ENCODE assay signal across 24 mouse cellular contexts in genomic region chr2:91206254-91206775, GRCm38 (mm10). TPM values are rescaled to one million over a fixed set of nuclear protein-coding genes. Genes with fewer than 3 reads are reported as not detected.
DNase-seq lines count a peak whose midpoint lies in the region; ATAC-seq and TF ChIP-seq lines count a peak whose summit lies in the region.
"Had no signal": no experiment of that assay in that cellular context is flagged by ENCODE, and none has a peak within 500 bp of the region (broad histone marks: within the 10 kb centered on the region; RNA-seq: fewer than 3 reads in every experiment).

No protein-coding gene starts in this region.

- peaks cover 64% of the 10 kb centered on the region for H3K36me3 ChIP-seq in heart, embryonic 10.5 days
- H3K36me3 ChIP-seq in liver, embryonic 13.5 days, result peaks cover 59% of the 10 kb centered on the region
- H3K36me3 ChIP-seq in macrophage (ENCODE audit: inconsistent target), result peaks cover 37% of the 10 kb centered on the region
- peaks cover 67% of the 10 kb centered on the region for H3K36me3 ChIP-seq in forebrain, embryonic 13.5 days (ENCODE audit: poor library complexity, severe bottlenecking)

- DNase-seq in heart, adult 18-20 months, result peak; percentile 33 to 53
- no peak for DNase-seq in heart, embryonic 10.5 days (ENCODE audit: low spot score)
- no peak for DNase-seq in liver, embryonic 13.5 days
- DNase-seq in liver, result no peak
- DNase-seq in left cerebral cortex, adult 18-20 months (ENCODE audit: low spot score in 2 of 2), result no peak
- DNase-seq: adrenal gland, postnatal 14 days; cerebellum, adult 11-12 months; cerebellum, postnatal 10 days; kidney, adult 18-20 months; kidney, postnatal 4 days; lung, postnatal 36 days; spleen, adult 18-20 months; thymus, postnatal 36 days had no signal

- peaks cover 51% of the 10 kb centered on the region for H3K79me2 ChIP-seq in macrophage (ENCODE audit: inconsistent target)

- H3K4me3 ChIP-seq in heart, embryonic 10.5 days, result no peak overlapping the region
- H3K4me3 ChIP-seq in liver, embryonic 13.5 days (replicated peaks), result no peak overlapping the region
- peak overlapping the region; percentile 58 for H3K4me3 ChIP-seq in bone marrow macrophage, adult 2 months (ENCODE audit: insufficient read depth, low read length)
- H3K4me3 ChIP-seq in macrophage (ENCODE audit: inconsistent target), result peak overlapping the region; percentile 10; the same call in 1 of the 2 replicates
- no peak overlapping the region for H3K4me3 ChIP-seq in forebrain, embryonic 13.5 days
- H3K4me3 ChIP-seq: embryonic facial prominence, embryonic 10.5 days; heart, embryonic 13.5 days; hindbrain, embryonic 13.5 days; lung, embryonic 15.5 days; neural tube, embryonic 15.5 days had no signal

- H3K4me2 ChIP-seq in liver, embryonic 13.5 days, result no peak overlapping the region
- no peak overlapping the region for H3K4me2 ChIP-seq in forebrain, embryonic 13.5 days
- H3K4me2 ChIP-seq: heart, embryonic 13.5 days; hindbrain, embryonic 13.5 days; lung, embryonic 15.5 days; neural tube, embryonic 15.5 days had no signal

- no peak overlapping the region for H3K9ac ChIP-seq in liver, embryonic 13.5 days
- no peak overlapping the region for H3K9ac ChIP-seq in forebrain, embryonic 13.5 days
- H3K9ac ChIP-seq: heart, embryonic 13.5 days; hindbrain, embryonic 13.5 days; lung, embryonic 15.5 days; neural tube, embryonic 15.5 days had no signal

- H3K9me3 ChIP-seq in heart, embryonic 10.5 days, result no peaks in the 10 kb centered on the region
- H3K9me3 ChIP-seq in liver, embryonic 13.5 days (replicated peaks), result no peaks in the 10 kb centered on the region
- no peaks in the 10 kb centered on the region for H3K9me3 ChIP-seq in forebrain, embryonic 13.5 days (replicated peaks)
- H3K9me3 ChIP-seq: embryonic facial prominence, embryonic 10.5 days; heart, embryonic 13.5 days; hindbrain, embryonic 13.5 days; lung, embryonic 15.5 days; neural tube, embryonic 15.5 days had no signal

- no peak for TF ChIP-seq POLR2A in bone marrow macrophage, adult 2 months (IDR thresholded peaks at IDR 0.05; ENCODE audit: borderline replicate concordance, low read depth, low read length)

- H3K27ac ChIP-seq in heart, embryonic 10.5 days, result no peak overlapping the region
- H3K27ac ChIP-seq in liver, embryonic 13.5 days, result peak overlapping the region; percentile 40; the same call in 1 of the 2 replicates
- H3K27ac ChIP-seq in bone marrow macrophage, adult 2 months (ENCODE audit: insufficient read depth, low read depth, low read length), result peak overlapping the region; percentile 100
- H3K27ac ChIP-seq in macrophage, result peak overlapping the region; percentile 97
- no peak overlapping the region for H3K27ac ChIP-seq in forebrain, embryonic 13.5 days
- H3K27ac ChIP-seq: embryonic facial prominence, embryonic 10.5 days; heart, embryonic 13.5 days; hindbrain, embryonic 13.5 days; lung, embryonic 15.5 days; neural tube, embryonic 15.5 days had no signal

- no peak for TF ChIP-seq CTCF in bone marrow macrophage, adult 2 months (IDR thresholded peaks at IDR 0.05; ENCODE audit: low read depth, low read length)

- peaks cover 16% of the 10 kb centered on the region for H3K4me1 ChIP-seq in heart, embryonic 10.5 days
- H3K4me1 ChIP-seq in liver, embryonic 13.5 days (replicated peaks), result peaks cover 25% of the 10 kb centered on the region
- peaks cover 50% of the 10 kb centered on the region for H3K4me1 ChIP-seq in bone marrow macrophage, adult 2 months (ENCODE audit: control insufficient read depth, insufficient read depth, low read length)
- H3K4me1 ChIP-seq in forebrain, embryonic 13.5 days, result peaks cover 25% of the 10 kb centered on the region

- no peak for ATAC-seq in liver, embryonic 13.5 days (ENCODE audit: low read depth)
- ATAC-seq in forebrain, embryonic 13.5 days, result no peak
- ATAC-seq: CD4-positive, CD25-positive, alpha-beta regulatory T cell, adult 4 months; inflammation-experienced regulatory T-cells, adult 6 months; midbrain, embryonic 16.5 days had no signal

- 89% methylated on average over 9 of the region's 9 CpGs for WGBS in heart, embryonic 10.5 days
- 70% methylated on average over 9 of the region's 9 CpGs for WGBS in liver, embryonic 13.5 days (ENCODE audit: insufficient replicate concordance)
- WGBS in macrophage (ENCODE audit: missing documents), result 26% methylated on average over 9 of the region's 9 CpGs
- 91% methylated on average over 9 of the region's 9 CpGs for WGBS in forebrain, embryonic 13.5 days

- no peaks in the 10 kb centered on the region for H3K27me3 ChIP-seq in heart, embryonic 10.5 days (ENCODE audit: insufficient read depth, poor library complexity, severe bottlenecking)
- H3K27me3 ChIP-seq in liver, embryonic 13.5 days, result no peaks in the 10 kb centered on the region
- H3K27me3 ChIP-seq in forebrain, embryonic 13.5 days, result no peaks in the 10 kb centered on the region
- H3K27me3 ChIP-seq: heart, embryonic 13.5 days; hindbrain, embryonic 13.5 days; lung, embryonic 15.5 days; neural tube, embryonic 15.5 days had no signal

RNA-seq across cellular contexts. Expression of gene Acp2, which starts 3.6 kb away (rescaled TPM):
- 10 to 100 TPM; 15.1 to 20.2 TPM for total RNA-seq in heart, adult 18-20 months (2021)
- 17.6 and 24.2 TPM in 2 replicates for polyA plus RNA-seq in heart, embryonic 10.5 days (2016; fragmentation: Nextera tagmentation; extraction: Ambion mirVana)
- 8.2 and 10.4 TPM in 2 replicates for polyA plus RNA-seq in liver, embryonic 13.5 days (2015; fragmentation: Nextera tagmentation; extraction: Ambion mirVana)
- 141 and 149 TPM in 2 replicates for polyA plus RNA-seq in bone marrow macrophage, adult 2 months (2012; ENCODE audit: insufficient read depth, insufficient read length, missing spikeins)
- 100 to 1,000 TPM; 111 to 486 (median 266) TPM for total RNA-seq in macrophage (2018; cell fraction: chromatin; rRNA removed)
- 100 to 1,000 TPM; 147 to 636 (median 314) TPM for total RNA-seq in macrophage (2018; cell fraction: cytosol; rRNA removed)
- total RNA-seq in macrophage (2018; cell fraction: nucleus; rRNA removed), result 100 to 1,000 TPM; 190 to 882 (median 476) TPM
- 154 to 178 TPM (median 169 TPM) in 3 replicates for polyA plus RNA-seq in macrophage (2018)
- polyA plus RNA-seq in forebrain, embryonic 13.5 days (2015; fragmentation: Nextera tagmentation; extraction: Ambion mirVana), result 30.2 and 33.3 TPM in 2 replicates
- total RNA-seq in left cerebral cortex, adult 18-20 months (2021), result 10 to 100 TPM; 49.5 TPM

RNA-seq across cellular contexts. Expression of gene Nr1h3, which starts 3.7 kb away (rescaled TPM):
- total RNA-seq in heart, adult 18-20 months (2021), result 10 to 100 TPM; 18.1 to 26.5 TPM
- polyA plus RNA-seq in heart, embryonic 10.5 days (2016; fragmentation: Nextera tagmentation; extraction: Ambion mirVana), result 1.9 and 4.5 TPM in 2 replicates
- 14.1 and 16.5 TPM in 2 replicates for polyA plus RNA-seq in liver, embryonic 13.5 days (2015; fragmentation: Nextera tagmentation; extraction: Ambion mirVana)
- 12.7 and 15.9 TPM in 2 replicates for polyA plus RNA-seq in bone marrow macrophage, adult 2 months (2012; ENCODE audit: insufficient read depth, insufficient read length, missing spikeins)
- 100 to 1,000 TPM in 17 of 26 experiments, 10 to 100 TPM in 9; 44.8 to 435 (median 167) TPM for total RNA-seq in macrophage (2018; cell fraction: chromatin; rRNA removed)
- total RNA-seq in macrophage (2018; cell fraction: cytosol; rRNA removed), result 100 to 1,000 TPM in 10 of 26 experiments, 10 to 100 TPM in 16; 22.6 to 126 (median 60.1) TPM
- total RNA-seq in macrophage (2018; cell fraction: nucleus; rRNA removed), result 100 to 1,000 TPM in 11 of 26 experiments, 10 to 100 TPM in 15; 27.3 to 217 (median 80.8) TPM
- 28.4 to 67.5 TPM (median 35.9 TPM) in 3 replicates for polyA plus RNA-seq in macrophage (2018)
- 1.4 and 1.9 TPM in 2 replicates for polyA plus RNA-seq in forebrain, embryonic 13.5 days (2015; fragmentation: Nextera tagmentation; extraction: Ambion mirVana)
- total RNA-seq in left cerebral cortex, adult 18-20 months (2021), result 1 to 10 TPM; 3.5 to 3.6 TPM

RNA-seq across cellular contexts. Expression of gene Madd, which starts 22.7 kb away (rescaled TPM):
- 1 to 10 TPM; 6.0 to 6.1 TPM for total RNA-seq in heart, adult 18-20 months (2021)
- polyA plus RNA-seq in heart, embryonic 10.5 days (2016; fragmentation: Nextera tagmentation; extraction: Ambion mirVana), result 6.8 and 7.7 TPM in 2 replicates
- polyA plus RNA-seq in liver, embryonic 13.5 days (2015; fragmentation: Nextera tagmentation; extraction: Ambion mirVana), result 7.4 and 8.4 TPM in 2 replicates
- 82.1 and 88.6 TPM in 2 replicates for polyA plus RNA-seq in bone marrow macrophage, adult 2 months (2012; ENCODE audit: insufficient read depth, insufficient read length, missing spikeins)
- 100 to 1,000 TPM in 25 of 26 experiments, 10 to 100 TPM in 1; 89.2 to 720 (median 405) TPM for total RNA-seq in macrophage (2018; cell fraction: chromatin; rRNA removed)
- 10 to 100 TPM; 18.5 to 84.2 (median 43.3) TPM for total RNA-seq in macrophage (2018; cell fraction: cytosol; rRNA removed)
- 100 to 1,000 TPM in 20 of 26 experiments, 10 to 100 TPM in 6; 49.5 to 250 (median 171) TPM for total RNA-seq in macrophage (2018; cell fraction: nucleus; rRNA removed)
- polyA plus RNA-seq in macrophage (2018), result 26.3 to 50.4 TPM (median 31.9 TPM) in 3 replicates
- 34.1 and 38.5 TPM in 2 replicates for polyA plus RNA-seq in forebrain, embryonic 13.5 days (2015; fragmentation: Nextera tagmentation; extraction: Ambion mirVana)
- 100 to 1,000 TPM; 222 to 228 TPM for total RNA-seq in left cerebral cortex, adult 18-20 months (2021)

RNA-seq across cellular contexts. Expression of gene Ddb2, which starts 30.5 kb away (rescaled TPM):
- total RNA-seq in heart, adult 18-20 months (2021), result 1 to 10 TPM; 2.3 to 3.4 TPM
- 7.3 and 9.4 TPM in 2 replicates for polyA plus RNA-seq in heart, embryonic 10.5 days (2016; fragmentation: Nextera tagmentation; extraction: Ambion mirVana)
- polyA plus RNA-seq in liver, embryonic 13.5 days (2015; fragmentation: Nextera tagmentation; extraction: Ambion mirVana), result 5.5 and 6.0 TPM in 2 replicates
- 12.6 and 13.1 TPM in 2 replicates for polyA plus RNA-seq in bone marrow macrophage, adult 2 months (2012; ENCODE audit: insufficient read depth, insufficient read length, missing spikeins)
- total RNA-seq in macrophage (2018; cell fraction: chromatin; rRNA removed), result 10 to 100 TPM; 13.6 to 38.1 (median 23.1) TPM
- total RNA-seq in macrophage (2018; cell fraction: cytosol; rRNA removed), result 1 to 10 TPM; 1.2 to 3.3 (median 1.8) TPM
- 10 to 100 TPM in 22 of 26 experiments, 1 to 10 TPM in 4; 6.4 to 33.6 (median 17.4) TPM for total RNA-seq in macrophage (2018; cell fraction: nucleus; rRNA removed)
- polyA plus RNA-seq in macrophage (2018), result 1.8 to 5.3 TPM (median 5.2 TPM) in 3 replicates
- polyA plus RNA-seq in forebrain, embryonic 13.5 days (2015; fragmentation: Nextera tagmentation; extraction: Ambion mirVana), result 11.8 and 12.0 TPM in 2 replicates
- 10 to 100 TPM; 10.9 to 13.5 TPM for total RNA-seq in left cerebral cortex, adult 18-20 months (2021)

RNA-seq across cellular contexts. Expression of gene Pacsin3, which starts 49.4 kb away (rescaled TPM):
- total RNA-seq in heart, adult 18-20 months (2021), result 100 to 1,000 TPM; 137 to 170 TPM
- 26.0 and 27.4 TPM in 2 replicates for polyA plus RNA-seq in heart, embryonic 10.5 days (2016; fragmentation: Nextera tagmentation; extraction: Ambion mirVana)
- 10.5 and 11.5 TPM in 2 replicates for polyA plus RNA-seq in liver, embryonic 13.5 days (2015; fragmentation: Nextera tagmentation; extraction: Ambion mirVana)
- 0.64 and 1.3 TPM in 2 replicates for polyA plus RNA-seq in bone marrow macrophage, adult 2 months (2012; ENCODE audit: insufficient read depth, insufficient read length, missing spikeins)
- total RNA-seq in macrophage (2018; cell fraction: chromatin; rRNA removed), result 10 to 100 TPM in 1 of 26 experiments, 1 to 10 TPM in 9, under 1 TPM in 4, not detected in 12; 0.43 to 12.8 (median 2.0) TPM
- total RNA-seq in macrophage (2018; cell fraction: cytosol; rRNA removed), result 1 to 10 TPM in 5 of 26 experiments, under 1 TPM in 15, not detected in 6; 0.07 to 2.4 (median 0.70) TPM
- total RNA-seq in macrophage (2018; cell fraction: nucleus; rRNA removed), result 1 to 10 TPM in 7 of 26 experiments, under 1 TPM in 6, not detected in 13; 0.25 to 5.5 (median 1.2) TPM
- polyA plus RNA-seq in macrophage (2018), result 0.36 to 0.87 TPM (median 0.65 TPM) in 3 replicates
- polyA plus RNA-seq in forebrain, embryonic 13.5 days (2015; fragmentation: Nextera tagmentation; extraction: Ambion mirVana), result 23.4 and 26.5 TPM in 2 replicates
- 10 to 100 TPM; 45.6 to 46.1 TPM for total RNA-seq in left cerebral cortex, adult 18-20 months (2021)

Comparison
In these comparisons a context has a peak if more than half of its experiments do, and no peak if none do; other contexts are left out.
1. DNase-seq: peak in heart, adult 18-20 months (2 of 2); none in heart, embryonic 10.5 days (single experiment), liver, embryonic 13.5 days (single experiment), liver (single experiment) and left cerebral cortex, adult 18-20 months (0 of 2).
2. H3K27ac ChIP-seq: peak in liver, embryonic 13.5 days (single experiment), bone marrow macrophage, adult 2 months (single experiment) and macrophage (single experiment); none in heart, embryonic 10.5 days (single experiment) and forebrain, embryonic 13.5 days (single experiment).
3. H3K4me3 ChIP-seq: peak in bone marrow macrophage, adult 2 months (single experiment) and macrophage (single experiment); none in heart, embryonic 10.5 days (single experiment), liver, embryonic 13.5 days (single experiment) and forebrain, embryonic 13.5 days (single experiment).